Mouse (Mus musculus) stomach, embryonic 14.5 days (tissue): Measurements from ENCODE around the gene Cela3b. TPM values are rescaled to one million over a fixed set of nuclear protein-coding genes. Genes with fewer than 3 reads are reported as not detected.
A peak's percentile ranks its signal among the peaks of the same experiment; 100 is the strongest.

Source experiments
- ATAC-seq: fragments of 200-750 bp; cut with Nextera tagmentation; 2 replicates; pipeline ENCODE4 v1.8.0; 2017; ENCODE audit warnings: low read depth, moderate TSS enrichment; ENCODE audit not compliant: insufficient number of reproducible peaks, insufficient read depth, low FRiP score
- H3K27ac ChIP-seq: fragments of 300-500 bp; sonication (generic); 2 replicates; pipeline ENCODE4 v1.5.1; 2014; ENCODE audit warnings: mild to moderate bottlenecking, low read length, moderate library complexity, mixed read lengths
- H3K27me3 ChIP-seq: fragments of 300-500 bp; sonication (generic); 2 replicates; pipeline ENCODE4 v1.6.1; 2014; ENCODE audit warnings: low read length, control low read depth, mixed read lengths; ENCODE audit not compliant: control insufficient read depth, insufficient read depth
- H3K36me3 ChIP-seq: fragments of 300-500 bp; sonication (generic); 2 replicates; pipeline ENCODE4 v1.6.1; 2014; ENCODE audit warnings: mild to moderate bottlenecking, control low read depth, low read length, moderate library complexity, mixed read lengths; ENCODE audit not compliant: control insufficient read depth, insufficient read depth
- H3K4me1 ChIP-seq: fragments of 300-500 bp; sonication (generic); 2 replicates; pipeline ENCODE4 v1.6.1; 2014; ENCODE audit warnings: low read length, control low read depth, mixed read lengths; ENCODE audit not compliant: control insufficient read depth, insufficient read depth
- H3K4me2 ChIP-seq: fragments of 300-500 bp; sonication (generic); replicated peaks from 2 replicates; pipeline ENCODE4 v1.6.1; 2014; ENCODE audit warnings: low read depth, low read length, control low read depth
- H3K4me3 ChIP-seq: fragments of 300-500 bp; sonication (generic); 2 replicates; pipeline ENCODE4 v1.5.1; 2014; ENCODE audit warnings: low read depth, low read length, control low read depth
- H3K9ac ChIP-seq: fragments of 300-500 bp; sonication (generic); replicated peaks from 2 replicates; pipeline ENCODE4 v1.6.1; 2014; ENCODE audit warnings: low read depth, mild to moderate bottlenecking, control low read depth, low read length, moderate library complexity, mixed read lengths
- H3K9me3 ChIP-seq: fragments of 300-500 bp; sonication (generic); 2 replicates; pipeline ENCODE4 v1.6.1; 2016; ENCODE audit warnings: low read depth, low read length, control low read depth; ENCODE audit not compliant: control insufficient read depth
- WGBS: fragments of 180-500 bp; shearing (Covaris S2); extraction: QIAGEN DNeasy Blood & Tissue Kit; methylation state at CpG from one replicate; pipeline ENCODE4 v1.1.7; 2014; 5-methylcytosine and 5-hydroxymethylcytosine counted together
- polyA plus RNA-seq: library from polyadenylated mRNA; unstranded; fragments of >200 nt; fragmentation: Nextera tagmentation; extraction: Ambion mirVana; gene quantifications from 2 replicates; pipeline ENCODE4 v1.2.1, GENCODE M21; 2014

Gene Cela3b
- polyA plus RNA-seq, 1 experiment from 2014 or later, result not detected

DNA sequence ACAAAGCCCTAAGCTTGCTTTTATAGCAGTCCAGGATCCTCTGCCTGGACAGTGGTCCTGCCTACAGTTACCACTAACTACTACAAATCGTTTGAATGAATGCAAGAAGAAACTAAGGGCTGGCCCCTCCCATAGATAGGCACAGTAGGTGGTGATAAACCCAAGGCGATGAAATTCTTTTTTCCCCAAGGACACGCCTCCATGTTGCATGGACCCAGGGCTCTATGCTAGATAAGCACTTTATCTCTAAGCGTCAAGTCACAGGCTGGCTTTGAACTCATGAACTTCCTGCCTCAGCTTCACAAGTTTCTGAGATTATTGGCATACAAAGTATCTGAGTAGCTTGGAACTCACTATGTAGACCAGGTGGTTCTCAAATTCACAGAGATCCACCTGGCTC, 27.0 kb upstream of the Cela3b start:
- no peaks in the 10 kb centered on the region for H3K36me3 ChIP-seq
- no peaks in the 10 kb centered on the region for H3K9me3 ChIP-seq
- no peak overlapping the region for H3K4me2 ChIP-seq
- WGBS, result 66% methylated on average over 4 of the region's 4 CpGs
- H3K27me3 ChIP-seq, result no peaks in the 10 kb centered on the region
- H3K9ac ChIP-seq, result no peak overlapping the region
- no peak for ATAC-seq
- H3K4me3 ChIP-seq, result no peak overlapping the region
- H3K27ac ChIP-seq, result no peak overlapping the region
- no peaks in the 10 kb centered on the region; the same call in 1 of the 2 replicates for H3K4me1 ChIP-seq

DNA sequence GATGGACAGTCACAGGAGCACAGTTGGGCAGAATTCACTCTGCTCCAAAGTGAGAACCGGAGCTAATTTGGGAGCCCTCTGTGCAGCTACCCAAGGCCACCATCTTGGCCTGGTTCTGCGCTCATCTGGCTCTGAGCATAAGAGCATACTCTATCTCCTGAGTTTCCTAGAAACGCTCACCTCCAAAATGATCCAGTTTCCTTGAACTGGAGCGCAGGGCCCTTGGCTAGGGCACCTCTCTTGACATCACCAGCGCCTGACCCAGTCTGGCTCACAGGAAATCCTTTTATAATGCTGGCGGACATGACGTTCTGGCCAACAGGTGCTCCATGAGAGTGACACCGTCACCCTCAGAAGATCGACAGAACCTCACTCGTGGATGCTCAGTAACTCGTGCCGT, 26.2 kb upstream of the Cela3b start:
- H3K9ac ChIP-seq, result no peak overlapping the region
- H3K4me2 ChIP-seq, result no peak overlapping the region
- no peak overlapping the region for H3K27ac ChIP-seq
- no peaks in the 10 kb centered on the region for H3K36me3 ChIP-seq
- 85% methylated on average over 12 of the region's 12 CpGs for WGBS
- no peaks in the 10 kb centered on the region for H3K27me3 ChIP-seq
- H3K4me3 ChIP-seq, result no peak overlapping the region
- H3K9me3 ChIP-seq, result no peaks in the 10 kb centered on the region
- no peaks in the 10 kb centered on the region; the same call in 1 of the 2 replicates for H3K4me1 ChIP-seq
- ATAC-seq, result no peak

DNA sequence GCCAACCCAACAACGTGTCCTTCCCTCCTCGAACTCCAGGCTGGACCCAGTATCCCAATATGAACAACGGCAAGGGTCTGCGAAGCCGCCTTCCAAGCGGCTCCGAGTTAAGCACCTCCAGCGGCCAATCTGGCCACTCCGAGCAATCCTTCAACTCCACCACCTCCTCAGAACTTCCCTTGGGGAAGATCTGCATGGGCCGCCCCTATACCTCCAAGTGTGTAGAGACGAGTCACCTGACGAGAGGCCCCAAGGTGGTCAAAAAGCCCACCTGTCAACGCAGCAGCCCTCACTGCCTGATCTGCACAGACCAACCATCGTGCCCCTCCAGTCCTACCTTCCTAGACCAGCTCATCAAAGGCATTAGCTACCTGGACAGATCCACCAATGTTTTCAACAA, 24.2 kb upstream of the Cela3b start:
- Histone ChIP-seq H3K4me2 (no peak overlapping the region), H3K27me3 (no peaks in the 10 kb centered on the region), H3K4me3 (no peak overlapping the region), H3K4me1 (no peaks in the 10 kb centered on the region; the same call in 1 of the 2 replicates), H3K36me3 (no peaks in the 10 kb centered on the region), H3K27ac (no peak overlapping the region), H3K9me3 (no peaks in the 10 kb centered on the region), H3K9ac (no peak overlapping the region)
- 85% methylated on average over 14 of the region's 14 CpGs for WGBS
- no peak for ATAC-seq

DNA sequence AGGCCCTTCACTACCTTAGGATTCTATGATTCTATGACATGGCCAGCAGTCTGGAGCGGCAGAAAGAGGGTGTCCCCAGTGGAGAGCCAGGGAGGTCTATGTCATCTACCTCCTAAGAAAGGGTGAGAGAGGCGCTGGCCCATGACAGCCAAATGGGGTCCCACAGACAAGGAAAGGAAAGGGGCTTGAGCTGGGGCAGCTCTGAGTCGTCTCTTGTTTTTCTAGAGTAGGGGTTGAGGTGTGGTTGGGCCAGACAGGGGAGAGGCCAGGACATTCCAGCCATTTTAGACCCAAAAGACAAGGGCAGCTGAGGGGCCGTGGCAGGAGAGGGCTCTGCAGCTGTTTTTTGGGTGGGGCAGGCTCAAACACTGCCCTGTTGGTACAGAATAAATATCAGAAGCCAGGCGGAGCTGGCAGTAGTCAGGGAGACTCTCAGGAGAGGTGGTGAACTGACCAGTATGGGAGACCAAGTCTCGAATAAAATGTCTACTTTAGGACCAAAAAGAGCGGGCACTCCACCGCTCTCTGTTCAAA, 23.0 kb upstream of the Cela3b start, which contains the start of gene 1700013G24Rik:
Gene 1700013G24Rik (plus strand): TSS at position 51 of the 534 bp plus-strand sequence.
- Histone ChIP-seq H3K27ac (no peak within 1 kb of the TSS), H3K9me3 (no peaks in the 10 kb centered on the region), H3K4me2 (no peak within 1 kb of the TSS), H3K4me3 (no peak within 1 kb of the TSS), H3K36me3 (no peaks in the 10 kb centered on the region), H3K4me1 (peaks cover 7% of the 10 kb centered on the region), H3K9ac (no peak within 1 kb of the TSS), H3K27me3 (no peaks in the 10 kb centered on the region)
- no peak for ATAC-seq
- 74% methylated on average over 8 of the region's 8 CpGs for WGBS

DNA sequence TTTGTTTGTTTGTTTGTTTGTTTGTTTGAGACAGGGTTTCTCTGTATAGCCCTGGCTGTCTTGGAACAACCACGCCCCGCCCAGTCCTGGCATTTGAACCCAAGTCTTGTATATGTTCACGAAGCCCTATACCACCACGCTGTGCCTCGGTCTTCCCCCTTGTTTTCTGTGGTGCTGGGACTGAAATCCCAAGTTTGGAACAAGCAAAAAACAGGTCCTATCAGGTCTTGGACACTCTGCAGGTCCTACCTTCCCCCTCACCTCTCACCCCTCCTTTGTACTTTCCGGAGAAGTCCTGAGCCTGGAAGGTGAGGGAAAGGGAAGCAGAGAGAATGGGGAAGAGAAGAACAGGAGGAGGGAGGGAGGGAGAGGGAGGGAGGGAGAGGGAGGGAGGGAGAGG, 21.9 kb upstream of the Cela3b start:
- H3K36me3 ChIP-seq, result no peaks in the 10 kb centered on the region
- peaks cover 12% of the 10 kb centered on the region for H3K4me1 ChIP-seq
- no peak for ATAC-seq
- H3K9ac ChIP-seq, result no peak overlapping the region
- H3K4me2 ChIP-seq, result no peak overlapping the region
- H3K27ac ChIP-seq, result no peak overlapping the region
- H3K9me3 ChIP-seq, result no peaks in the 10 kb centered on the region
- no peak overlapping the region for H3K4me3 ChIP-seq
- H3K27me3 ChIP-seq, result no peaks in the 10 kb centered on the region
- WGBS, result 88% methylated on average over 6 of the region's 6 CpGs

DNA sequence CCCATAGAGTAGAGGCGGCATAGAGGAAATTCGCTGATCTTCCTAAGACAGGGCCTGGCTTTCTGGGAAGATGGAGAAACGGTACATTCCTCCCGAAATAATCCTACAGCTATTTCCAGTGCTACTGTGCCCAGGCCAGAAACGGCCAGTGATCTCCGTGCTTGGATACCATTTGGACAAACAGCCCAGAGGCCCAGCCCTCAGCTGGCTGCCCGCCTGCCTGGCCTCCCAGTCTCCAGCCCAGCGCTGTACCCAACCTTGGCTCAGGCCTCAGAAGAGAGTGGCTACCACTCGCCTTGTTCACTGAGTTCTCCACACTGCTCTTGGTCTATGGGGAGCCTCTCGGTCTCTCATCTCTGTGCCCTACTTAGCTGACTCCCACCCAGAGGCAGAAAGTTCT, 19.4 kb upstream of the Cela3b start:
- Histone ChIP-seq H3K27me3 (no peaks in the 10 kb centered on the region), H3K9ac (no peak overlapping the region), H3K4me1 (peaks cover 12% of the 10 kb centered on the region), H3K27ac (peak overlapping the region; percentile 27; the same call in 1 of the 2 replicates), H3K9me3 (no peaks in the 10 kb centered on the region), H3K4me3 (no peak overlapping the region), H3K36me3 (no peaks in the 10 kb centered on the region), H3K4me2 (no peak overlapping the region)
- 76% methylated on average over 10 of the region's 10 CpGs for WGBS
- no peak for ATAC-seq

DNA sequence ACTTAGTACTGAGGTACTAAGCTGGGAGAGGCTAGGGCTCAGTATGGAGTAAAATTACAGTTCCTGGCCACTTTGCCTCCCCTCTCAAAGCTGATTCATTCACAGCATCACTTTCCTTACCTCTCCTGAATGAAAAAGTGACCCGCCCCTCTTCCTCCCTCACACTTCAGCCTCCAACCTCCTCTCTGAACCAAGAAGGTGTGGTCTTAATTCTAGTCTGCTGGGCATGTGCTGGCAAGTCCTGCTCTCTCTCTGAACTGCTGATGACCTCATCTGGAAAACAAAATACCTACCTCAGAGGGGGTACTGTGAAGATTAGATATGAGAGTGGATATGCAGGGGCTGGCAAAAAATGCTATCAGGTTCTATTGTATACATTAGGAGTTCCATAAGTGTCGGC, 18.8 kb upstream of the Cela3b start:
- peak; percentile 59 for ATAC-seq

DNA sequence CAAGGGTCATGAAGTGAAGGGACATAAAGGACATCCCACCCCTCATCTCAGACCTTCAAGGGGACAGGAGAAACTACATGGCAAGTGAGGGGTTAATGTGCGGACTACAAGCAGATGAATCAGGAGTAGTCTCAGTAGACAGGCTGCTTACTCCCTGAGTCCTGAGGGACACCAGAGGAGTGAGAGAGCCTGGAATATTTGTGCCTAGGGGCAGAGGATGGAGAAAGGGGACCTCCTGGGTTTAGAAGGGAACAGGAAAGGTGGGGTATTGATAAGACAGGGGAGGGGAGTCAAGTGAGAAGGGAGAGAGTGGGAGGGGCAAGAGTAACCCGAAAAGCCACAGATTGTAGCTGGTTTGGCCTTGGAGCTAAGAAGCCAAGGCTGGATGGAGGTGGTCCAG, 18.3 kb upstream of the Cela3b start:
- 34% methylated on average over 2 of the region's 2 CpGs for WGBS
- H3K9me3 ChIP-seq, result no peaks in the 10 kb centered on the region
- no peak for ATAC-seq
- H3K27ac ChIP-seq, result peak overlapping the region; percentile 44; the same call in 1 of the 2 replicates
- H3K9ac ChIP-seq, result no peak overlapping the region
- H3K4me1 ChIP-seq, result peaks cover 16% of the 10 kb centered on the region
- H3K27me3 ChIP-seq, result no peaks in the 10 kb centered on the region
- no peaks in the 10 kb centered on the region for H3K36me3 ChIP-seq
- no peak overlapping the region for H3K4me2 ChIP-seq
- H3K4me3 ChIP-seq, result no peak overlapping the region

More for the DNA sequence above, 18.8 kb upstream of the Cela3b start:
- Histone ChIP-seq H3K27ac (peak overlapping the region; percentile 44; the same call in 1 of the 2 replicates), H3K9ac (no peak overlapping the region), H3K4me1 (peaks cover 12% of the 10 kb centered on the region), H3K4me3 (no peak overlapping the region), H3K9me3 (no peaks in the 10 kb centered on the region), H3K4me2 (no peak overlapping the region), H3K27me3 (no peaks in the 10 kb centered on the region), H3K36me3 (no peaks in the 10 kb centered on the region)
- WGBS, result 42% methylated on average over 2 of the region's 2 CpGs

DNA sequence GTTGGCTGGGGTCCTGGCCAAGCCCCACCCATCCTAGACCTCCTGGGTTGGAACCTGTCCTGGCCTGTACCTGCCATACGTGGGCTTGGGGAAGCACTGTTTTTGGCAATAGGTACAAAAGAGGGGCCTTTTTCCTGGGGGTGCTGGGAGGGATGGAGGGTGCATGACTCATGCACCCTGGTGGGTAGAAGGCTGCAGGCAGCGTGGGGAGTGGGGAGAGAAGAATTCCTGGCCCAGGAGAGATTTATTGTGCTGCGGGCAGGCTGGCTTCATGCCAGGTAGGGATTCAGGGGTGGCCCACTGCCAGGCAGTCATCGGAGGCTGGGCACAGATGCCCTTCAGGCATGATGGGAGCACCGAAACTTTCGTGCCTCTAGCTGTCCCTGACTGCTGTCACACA, 17.9 kb upstream of the Cela3b start:
- no peak overlapping the region for H3K4me2 ChIP-seq
- H3K27ac ChIP-seq, result 0 out of 2 replicates have a peak overlapping the region, but pooled peaks have one; percentile 44
- peaks cover 16% of the 10 kb centered on the region for H3K4me1 ChIP-seq
- no peaks in the 10 kb centered on the region for H3K27me3 ChIP-seq
- ATAC-seq, result no peak
- WGBS, result 26% methylated on average over 6 of the region's 6 CpGs
- no peaks in the 10 kb centered on the region for H3K36me3 ChIP-seq
- H3K9ac ChIP-seq, result no peak overlapping the region
- no peaks in the 10 kb centered on the region for H3K9me3 ChIP-seq
- no peak overlapping the region for H3K4me3 ChIP-seq
